Mouse (Mus musculus): ENCODE data around the gene Lysmd2. TPM values are rescaled to one million over a fixed set of nuclear protein-coding genes. Genes with fewer than 3 reads are reported as not detected.

Lysmd2 gene
- polyA plus RNA-seq (2015; fragmentation: Nextera tagmentation; extraction: Ambion mirVana) = 31.0 and 31.5 TPM in 2 replicates

- Histone ChIP-seq H3K4me1 (ENCODE audit: insufficient read depth, low read length) (no peaks in the 10 kb centered on the region; the same call in 1 of the 2 replicates), H3K4me3 (ENCODE audit: low read length) (peak within 1 kb of the TSS; percentile 76), H3K9ac (replicated peaks; ENCODE audit: low read length) (peak within 1 kb of the TSS; percentile 93), H3K27ac (ENCODE audit: low read length) (peak within 1 kb of the TSS; percentile 84), H3K9me3 (ENCODE audit: low read length) (no peaks in the 10 kb centered on the region), H3K4me2 (replicated peaks; ENCODE audit: low read depth, low read length) (peak within 1 kb of the TSS; percentile 87), H3K36me3 (ENCODE audit: insufficient read depth, low read length) (no peaks in the 10 kb centered on the region), H3K27me3 (ENCODE audit: insufficient read depth, low read length) (no peaks in the 10 kb centered on the region)
- WGBS = under 1% methylated on average over 52 of the region's 94 CpGs
- peak; percentile 94 for ATAC-seq (ENCODE audit: low FRiP score, low TSS enrichment)
These were observed at the start of gene Lysmd2 for GRCm38 (mm10) chr9:75625556-75626307. Gene Lysmd2 (plus strand): TSS chr9:75625741.

- H3K27ac ChIP-seq (ENCODE audit: low read length) = no peak overlapping the region
- no peak for ATAC-seq (ENCODE audit: low FRiP score, low TSS enrichment)
- H3K27me3 ChIP-seq (ENCODE audit: insufficient read depth, low read length) = no peaks in the 10 kb centered on the region
- whole genome bisulfite sequencing = 79% methylated on average over 6 of the region's 6 CpGs
- H3K4me3 ChIP-seq (ENCODE audit: low read length) = no peak overlapping the region
- H3K4me2 ChIP-seq (replicated peaks; ENCODE audit: low read depth, low read length) = no peak overlapping the region
- 0 out of 2 replicates have a peak, but pooled peaks cover 4% of the 10 kb centered on the region for H3K36me3 ChIP-seq (ENCODE audit: insufficient read depth, low read length)
- no peaks in the 10 kb centered on the region for H3K9me3 ChIP-seq (ENCODE audit: low read length)
- no peak overlapping the region for H3K9ac ChIP-seq (replicated peaks; ENCODE audit: low read length)
- peaks cover 8% of the 10 kb centered on the region for H3K4me1 ChIP-seq (ENCODE audit: insufficient read depth, low read length)
These were observed 46.2 kb upstream of the Lysmd2 start for GRCm38 (mm10) chr9:75579321-75579720.

GRCm38 (mm10) chr9:75581694-75582350 is 43.7 kb upstream of the Lysmd2 start:
- 41% methylated on average over 7 of the region's 7 CpGs for WGBS
- no peak overlapping the region for H3K4me2 ChIP-seq (replicated peaks; ENCODE audit: low read depth, low read length)
- H3K36me3 ChIP-seq (ENCODE audit: insufficient read depth, low read length) = no peaks in the 10 kb centered on the region
- no peaks in the 10 kb centered on the region for H3K9me3 ChIP-seq (ENCODE audit: low read length)
- ATAC-seq (ENCODE audit: low FRiP score, low TSS enrichment) = peak; percentile 40; the same call in 1 of the 2 replicates
- no peak overlapping the region for H3K27ac ChIP-seq (ENCODE audit: low read length)
- H3K4me1 ChIP-seq (ENCODE audit: insufficient read depth, low read length) = peaks cover 8% of the 10 kb centered on the region
- no peaks in the 10 kb centered on the region for H3K27me3 ChIP-seq (ENCODE audit: insufficient read depth, low read length)
- H3K4me3 ChIP-seq (ENCODE audit: low read length) = no peak overlapping the region
- no peak overlapping the region for H3K9ac ChIP-seq (replicated peaks; ENCODE audit: low read length)

DNA sequence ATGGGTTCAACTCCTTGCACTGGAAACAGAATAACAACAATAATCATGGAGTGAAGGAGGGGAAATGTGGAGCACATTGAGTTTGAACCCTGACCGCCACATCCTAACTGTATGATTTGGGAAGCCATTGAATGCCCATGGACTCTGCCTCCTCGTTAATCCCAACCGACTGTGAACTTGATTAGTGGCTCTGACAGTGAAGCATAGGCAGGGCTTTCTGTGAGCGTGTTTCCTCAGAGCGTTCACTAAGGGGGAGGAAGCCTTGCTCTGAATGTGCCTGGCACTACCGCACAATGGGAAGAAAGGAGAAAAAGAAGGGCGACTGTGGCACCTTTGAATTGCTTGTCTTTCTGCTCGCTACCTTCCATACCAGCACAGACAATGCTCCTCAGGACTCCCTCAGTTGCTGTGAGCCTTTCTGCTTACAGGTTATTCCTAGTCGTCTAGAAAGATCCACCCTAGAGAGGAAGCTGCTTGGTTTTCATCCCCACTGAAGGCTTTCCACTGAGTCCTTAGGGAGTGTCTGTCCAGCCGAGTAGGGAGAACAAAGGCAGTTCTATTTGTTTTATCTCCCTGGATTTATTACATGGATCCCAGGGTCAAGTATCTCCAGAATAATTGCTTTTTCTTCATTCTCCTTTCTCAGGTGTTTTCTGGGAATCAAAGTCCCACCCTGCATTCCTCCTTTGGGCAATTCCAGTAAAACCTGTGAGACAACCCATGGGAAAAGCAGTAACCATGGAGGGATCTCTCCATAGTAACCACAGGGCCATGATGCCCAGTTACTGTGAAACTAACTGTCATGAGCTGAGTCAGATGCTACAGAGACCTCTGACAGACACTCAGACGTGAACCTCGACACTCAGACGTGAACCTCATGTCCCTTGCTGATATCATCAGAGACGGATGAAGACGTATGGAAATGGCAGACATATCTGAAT is 35.4 kb upstream of the Lysmd2 start:
- WGBS = 67% methylated on average over 15 of the region's 15 CpGs
- Histone ChIP-seq H3K4me3 (ENCODE audit: low read length) (no peak overlapping the region), H3K36me3 (ENCODE audit: insufficient read depth, low read length) (no peaks in the 10 kb centered on the region; the same call in 1 of the 2 replicates)

DNA sequence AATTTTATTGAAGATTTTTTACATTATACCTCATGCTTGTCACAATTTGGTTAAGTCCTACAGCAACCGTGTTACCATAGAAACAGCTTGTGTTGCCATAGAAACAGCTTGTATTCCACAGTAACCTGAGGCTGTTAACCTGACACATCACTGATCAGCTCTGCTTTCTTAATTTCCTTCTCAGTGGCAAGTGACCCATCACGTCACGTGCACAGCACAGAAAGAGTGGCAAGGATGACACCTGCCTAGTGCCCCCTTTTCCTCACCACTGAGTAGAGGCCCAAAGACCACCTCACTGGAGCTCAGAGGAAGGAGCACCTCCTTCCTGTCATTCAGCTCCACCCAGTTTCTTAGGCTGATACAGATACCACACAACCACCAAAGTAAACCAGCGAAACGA is 32.1 kb upstream of the Lysmd2 start:
- H3K4me3 ChIP-seq (ENCODE audit: low read length) = no peak overlapping the region
- H3K27me3 ChIP-seq (ENCODE audit: insufficient read depth, low read length) = no peaks in the 10 kb centered on the region
- ATAC-seq (ENCODE audit: low FRiP score, low TSS enrichment) = no peak
- no peak overlapping the region for H3K9ac ChIP-seq (replicated peaks; ENCODE audit: low read length)
- H3K9me3 ChIP-seq (ENCODE audit: low read length) = no peaks in the 10 kb centered on the region
- H3K4me2 ChIP-seq (replicated peaks; ENCODE audit: low read depth, low read length) = no peak overlapping the region
- H3K36me3 ChIP-seq (ENCODE audit: insufficient read depth, low read length) = no peaks in the 10 kb centered on the region; the same call in 1 of the 2 replicates
- WGBS = 56% methylated on average over 5 of the region's 5 CpGs
- no peaks in the 10 kb centered on the region for H3K4me1 ChIP-seq (ENCODE audit: insufficient read depth, low read length)
- H3K27ac ChIP-seq (ENCODE audit: low read length) = no peak overlapping the region

More for the DNA sequence above, 35.4 kb upstream of the Lysmd2 start:
- H3K27me3 ChIP-seq (ENCODE audit: insufficient read depth, low read length) = no peaks in the 10 kb centered on the region
- no peak for ATAC-seq (ENCODE audit: low FRiP score, low TSS enrichment)
- H3K9ac ChIP-seq (replicated peaks; ENCODE audit: low read length) = no peak overlapping the region
- no peaks in the 10 kb centered on the region for H3K4me1 ChIP-seq (ENCODE audit: insufficient read depth, low read length)
- H3K4me2 ChIP-seq (replicated peaks; ENCODE audit: low read depth, low read length) = no peak overlapping the region
- no peak overlapping the region for H3K27ac ChIP-seq (ENCODE audit: low read length)
- no peaks in the 10 kb centered on the region for H3K9me3 ChIP-seq (ENCODE audit: low read length)

GRCm38 (mm10) chr9:75597036-75597435 is 28.5 kb upstream of the Lysmd2 start:
- Histone ChIP-seq H3K36me3 (ENCODE audit: insufficient read depth, low read length) (no peaks in the 10 kb centered on the region), H3K27ac (ENCODE audit: low read length) (no peak overlapping the region), H3K27me3 (ENCODE audit: insufficient read depth, low read length) (no peaks in the 10 kb centered on the region), H3K4me3 (ENCODE audit: low read length) (no peak overlapping the region), H3K9me3 (ENCODE audit: low read length) (no peaks in the 10 kb centered on the region), H3K9ac (replicated peaks; ENCODE audit: low read length) (no peak overlapping the region), H3K4me2 (replicated peaks; ENCODE audit: low read depth, low read length) (no peak overlapping the region), H3K4me1 (ENCODE audit: insufficient read depth, low read length) (peaks cover 19% of the 10 kb centered on the region)
- WGBS = 89% methylated on average over 13 of the region's 13 CpGs
- ATAC-seq (ENCODE audit: low FRiP score, low TSS enrichment) = no peak

DNA sequence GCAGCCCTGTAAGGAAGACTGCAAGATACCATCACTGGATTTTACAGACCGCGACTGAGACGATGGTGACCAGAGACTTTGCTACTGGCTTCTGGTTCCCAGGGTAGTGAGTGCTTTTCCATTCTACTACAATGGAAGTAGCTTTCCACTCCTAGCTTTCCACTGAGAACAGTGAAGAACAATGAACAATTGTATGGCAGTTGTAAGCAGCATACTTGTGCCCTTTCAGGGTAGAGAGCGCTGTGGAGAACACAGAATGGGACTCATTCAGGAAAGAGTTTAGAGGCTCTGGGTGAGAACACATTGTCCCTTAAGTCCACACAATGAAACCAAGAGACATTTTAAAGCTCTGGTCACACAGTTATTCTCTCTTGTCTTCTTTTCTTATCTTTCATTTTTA is 27.9 kb upstream of the Lysmd2 start:
- no peak overlapping the region for H3K4me3 ChIP-seq (ENCODE audit: low read length)
- no peaks in the 10 kb centered on the region for H3K36me3 ChIP-seq (ENCODE audit: insufficient read depth, low read length)
- no peak overlapping the region for H3K9ac ChIP-seq (replicated peaks; ENCODE audit: low read length)
- no peak overlapping the region for H3K27ac ChIP-seq (ENCODE audit: low read length)
- no peak for ATAC-seq (ENCODE audit: low FRiP score, low TSS enrichment)
- no peaks in the 10 kb centered on the region for H3K9me3 ChIP-seq (ENCODE audit: low read length)
- H3K4me1 ChIP-seq (ENCODE audit: insufficient read depth, low read length) = peaks cover 19% of the 10 kb centered on the region
- no peak overlapping the region for H3K4me2 ChIP-seq (replicated peaks; ENCODE audit: low read depth, low read length)
- 72% methylated on average over 4 of the region's 4 CpGs for WGBS
- no peaks in the 10 kb centered on the region for H3K27me3 ChIP-seq (ENCODE audit: insufficient read depth, low read length)

DNA sequence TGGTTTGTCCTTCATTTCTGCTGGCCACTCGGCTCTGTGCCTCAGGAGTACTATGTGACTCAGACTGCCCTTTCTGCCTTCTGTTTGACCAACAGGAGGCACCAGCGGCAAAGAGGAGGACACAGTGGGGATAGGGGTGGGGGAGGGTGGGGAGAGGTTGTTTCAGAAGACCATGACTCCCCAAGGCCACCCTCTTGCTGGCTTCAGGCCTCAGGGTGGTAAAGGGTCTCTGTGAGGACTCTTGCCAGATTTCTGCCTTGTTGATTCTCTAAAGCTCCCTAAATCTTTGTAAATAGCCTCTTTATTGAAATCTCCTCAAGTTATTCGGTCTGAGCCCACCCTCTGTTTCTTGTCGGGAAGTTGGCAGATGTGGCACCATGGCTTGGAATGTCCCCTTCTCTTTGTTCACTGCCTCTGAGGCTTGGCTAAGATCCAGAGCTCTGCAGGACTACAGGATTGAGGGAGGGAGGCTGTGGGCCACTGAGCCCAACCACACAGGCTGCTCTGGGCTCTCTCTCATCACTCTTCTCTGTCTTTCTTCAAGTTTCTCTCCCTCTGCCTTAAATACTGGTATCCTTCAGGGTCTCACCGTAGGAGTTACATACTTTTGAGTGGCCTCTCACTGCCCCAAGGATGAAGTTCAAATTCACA is 26.2 kb upstream of the Lysmd2 start:
- Histone ChIP-seq H3K4me3 (ENCODE audit: low read length) (no peak overlapping the region), H3K36me3 (ENCODE audit: insufficient read depth, low read length) (no peaks in the 10 kb centered on the region), H3K9ac (replicated peaks; ENCODE audit: low read length) (no peak overlapping the region), H3K27me3 (ENCODE audit: insufficient read depth, low read length) (no peaks in the 10 kb centered on the region), H3K4me2 (replicated peaks; ENCODE audit: low read depth, low read length) (no peak overlapping the region), H3K4me1 (ENCODE audit: insufficient read depth, low read length) (peaks cover 19% of the 10 kb centered on the region), H3K27ac (ENCODE audit: low read length) (no peak overlapping the region), H3K9me3 (ENCODE audit: low read length) (peaks cover 2% of the 10 kb centered on the region; the same call in 1 of the 2 replicates)
- no peak; the same call in 1 of the 2 replicates for ATAC-seq (ENCODE audit: low FRiP score, low TSS enrichment)
- WGBS = 57% methylated on average over 5 of the region's 5 CpGs
